Mouse (Mus musculus) MEL (cell line): Measurements from ENCODE around the gene Saa3. TPM values are rescaled to one million over a fixed set of nuclear protein-coding genes. Genes with fewer than 3 reads are reported as not detected.

Experiments
- DNase-seq: peaks from one replicate; pipeline ENCODE4 v3.0.0; 2011; ENCODE audit warnings: low read depth, low spot score
- H3K27ac ChIP-seq: 2 replicates; pipeline ENCODE4 v1.5.1; 2012; ENCODE audit warnings: low read depth, mild to moderate bottlenecking, control low read depth, low read length, moderate library complexity; ENCODE audit not compliant: control insufficient read depth
- H3K27me3 ChIP-seq, 2 experiments: fragments of 150-350 bp in 1 of 2; sonication (generic) in 1 of 2; 2 replicates each; pipeline ENCODE4 v1.6.1; 2012; ENCODE audit warnings: low read length in 2 of 2, mild to moderate bottlenecking in 2 of 2, improper control_type of control experiment in 1 of 2, moderate library complexity in 1 of 2; ENCODE audit not compliant: insufficient read depth in 2 of 2, control insufficient read depth in 1 of 2
- H3K36me3 ChIP-seq, 2 experiments: 2 replicates each; pipeline ENCODE4 v1.6.1; 2012 to 2014; ENCODE audit warnings: low read length in 2 of 2, improper control_type of control experiment in 1 of 2, inconsistent platforms in 1 of 2, mild to moderate bottlenecking in 1 of 2; ENCODE audit not compliant: insufficient read depth in 2 of 2, control insufficient read depth in 1 of 2
- H3K4me1 ChIP-seq, 2 experiments: fragments of 150-350 bp in 1 of 2; sonication (generic) in 1 of 2; 2 replicates each; pipeline ENCODE4 v1.6.1; 2012; ENCODE audit warnings: low read length in 2 of 2, improper control_type of control experiment in 1 of 2, mild to moderate bottlenecking in 1 of 2; ENCODE audit not compliant: insufficient read depth in 2 of 2, control insufficient read depth in 1 of 2
- H3K4me3 ChIP-seq, 2 experiments: fragments of 150-350 bp in 1 of 2; sonication (generic) in 1 of 2; 2 replicates each; pipeline ENCODE4 v1.5.1; 2012; ENCODE audit warnings: low read depth in 2 of 2, low read length in 2 of 2, mild to moderate bottlenecking in 2 of 2, moderate library complexity in 2 of 2, control low read depth in 1 of 2, improper control_type of control experiment in 1 of 2; ENCODE audit not compliant: control insufficient read depth in 1 of 2, insufficient read depth in 1 of 2
- H3K79me2 ChIP-seq: 2 replicates; pipeline ENCODE4 v1.6.1; 2012; ENCODE audit warnings: mild to moderate bottlenecking, low read length, moderate library complexity; ENCODE audit not compliant: control insufficient read depth, poor library complexity, insufficient read depth
- H3K9ac ChIP-seq: 2 replicates; pipeline ENCODE4 v1.6.1; 2012; ENCODE audit warnings: low read depth, mild to moderate bottlenecking, control low read depth, low read length, moderate library complexity; ENCODE audit not compliant: control insufficient read depth, poor library complexity, severe bottlenecking
- H3K9me3 ChIP-seq: fragments of 150-350 bp; sonication (generic); replicated peaks from 2 replicates; pipeline ENCODE4 v1.6.1; 2012; ENCODE audit warnings: mild to moderate bottlenecking, low read length, improper control_type of control experiment, moderate library complexity; ENCODE audit not compliant: insufficient read depth
- CHD1 ChIP-seq: IDR thresholded peaks from 2 replicates; pipeline ENCODE4 v1.6.1; 2012; ENCODE audit warnings: low read depth, mild to moderate bottlenecking, inconsistent platforms, low read length, improper control_type of control experiment
- E2F4 ChIP-seq: IDR thresholded peaks from 2 replicates; pipeline ENCODE4 v1.6.1; 2011; ENCODE audit warnings: low read depth, low read length, improper control_type of control experiment, borderline replicate concordance
- ELF1 ChIP-seq: IDR thresholded peaks from 2 replicates; pipeline ENCODE4 v1.6.1; 2014; ENCODE audit warnings: low read depth, mild to moderate bottlenecking, inconsistent platforms, low read length, improper control_type of control experiment, moderate library complexity
- EP300 ChIP-seq, 2 experiments: IDR thresholded peaks; 2 replicates each; pipeline ENCODE4 v1.6.1; 2011; ENCODE audit warnings: improper control_type of control experiment in 2 of 2, low read length in 2 of 2, low read depth in 1 of 2, mild to moderate bottlenecking in 1 of 2
- GABPA ChIP-seq: IDR thresholded peaks from 2 replicates; pipeline ENCODE4 v1.6.1; 2012; ENCODE audit warnings: low read depth, mild to moderate bottlenecking, inconsistent platforms, low read length, improper control_type of control experiment, moderate library complexity
- GATA1 ChIP-seq: IDR thresholded peaks from 2 replicates; pipeline ENCODE4 v1.6.1; 2011; ENCODE audit warnings: low read depth, low read length, improper control_type of control experiment
- MAFK ChIP-seq: IDR thresholded peaks from 2 replicates; pipeline ENCODE4 v1.6.1; 2011; ENCODE audit warnings: low read depth, mild to moderate bottlenecking, low read length, improper control_type of control experiment, borderline replicate concordance
- MEF2A ChIP-seq: IDR thresholded peaks from 2 replicates; pipeline ENCODE4 v1.6.1; 2014; ENCODE audit warnings: low read depth, mild to moderate bottlenecking, inconsistent platforms, low read length, improper control_type of control experiment; ENCODE audit not compliant: poor library complexity, insufficient replicate concordance, severe bottlenecking; ENCODE audit errors: extremely low read depth
- MXI1 ChIP-seq: IDR thresholded peaks from 2 replicates; pipeline ENCODE4 v1.6.1; 2011; ENCODE audit warnings: mild to moderate bottlenecking, low read depth, low read length, improper control_type of control experiment
- MYC ChIP-seq: IDR thresholded peaks from 2 replicates; pipeline ENCODE4 v1.6.1; 2011; ENCODE audit warnings: low read depth, mild to moderate bottlenecking, low read length, improper control_type of control experiment, moderate library complexity
- NELFE ChIP-seq: IDR thresholded peaks from 2 replicates; pipeline ENCODE4 v1.6.1; 2011; ENCODE audit warnings: low read depth, low read length, improper control_type of control experiment
- NRF1 ChIP-seq: IDR thresholded peaks from 2 replicates; pipeline ENCODE4 v1.6.1; 2014; ENCODE audit warnings: low read depth, mild to moderate bottlenecking, inconsistent platforms, low read length, improper control_type of control experiment, moderate library complexity; ENCODE audit not compliant: poor library complexity, insufficient read depth, severe bottlenecking
- POLR2AphosphoS2 ChIP-seq: IDR thresholded peaks from 2 replicates; pipeline ENCODE4 v1.6.1; 2011; ENCODE audit warnings: low read length, improper control_type of control experiment
- POLR2AphosphoS5 ChIP-seq: IDR thresholded peaks from 2 replicates; pipeline ENCODE4 v1.6.1; 2012; ENCODE audit warnings: low read depth, borderline replicate concordance, mild to moderate bottlenecking, inconsistent platforms, low read length, moderate library complexity, mixed read lengths
- SMC3 ChIP-seq: IDR thresholded peaks from 2 replicates; pipeline ENCODE4 v1.6.1; 2011; ENCODE audit warnings: low read depth, low read length, improper control_type of control experiment
- TCF12 ChIP-seq: IDR thresholded peaks from 2 replicates; pipeline ENCODE4 v1.6.1; 2014; ENCODE audit warnings: low read depth, mild to moderate bottlenecking, inconsistent platforms, low read length, improper control_type of control experiment, moderate library complexity
- UBTF ChIP-seq: IDR thresholded peaks from 2 replicates; pipeline ENCODE4 v1.6.1; 2012; ENCODE audit warnings: low read depth, mild to moderate bottlenecking, inconsistent platforms, low read length, improper control_type of control experiment, moderate library complexity, borderline replicate concordance; ENCODE audit not compliant: insufficient read depth
- USF2 ChIP-seq, 2 experiments: IDR thresholded peaks; 2 replicates each; pipeline ENCODE4 v1.6.1; 2011 to 2012; ENCODE audit warnings: improper control_type of control experiment in 2 of 2, low read length in 2 of 2, borderline replicate concordance in 1 of 2, inconsistent platforms in 1 of 2, low read depth in 1 of 2, mild to moderate bottlenecking in 1 of 2; ENCODE audit not compliant: insufficient read depth in 1 of 2
- ZC3H11A ChIP-seq: IDR thresholded peaks from 2 replicates; pipeline ENCODE4 v1.6.1; 2012; ENCODE audit warnings: low read depth, mild to moderate bottlenecking, inconsistent platforms, low read length, improper control_type of control experiment
- ZKSCAN1 ChIP-seq: IDR thresholded peaks from 2 replicates; pipeline ENCODE4 v1.6.1; 2012; ENCODE audit warnings: low read depth, mild to moderate bottlenecking, inconsistent platforms, low read length, improper control_type of control experiment, moderate library complexity
- ZNF384 ChIP-seq: IDR thresholded peaks from 2 replicates; pipeline ENCODE4 v1.6.1; 2012; ENCODE audit warnings: low read depth, mild to moderate bottlenecking, inconsistent platforms, low read length, improper control_type of control experiment
- polyA plus RNA-seq, 2 experiments: library from polyadenylated mRNA; stranded (reverse) in 1 of 2; unstranded in 1 of 2; fragments of >175 nt in 1 of 2; fragments of >200 nt in 1 of 2; gene quantifications; 2 replicates each; pipeline versions ENCODE4 v1.2.1 to v1.2.4; 2012; ENCODE audit warnings: low replicate concordance in 2 of 2, low read depth in 1 of 2; ENCODE audit not compliant: insufficient read length in 2 of 2, insufficient read depth in 1 of 2, missing spikeins in 1 of 2
- total RNA-seq: library from RNA; depleted of rRNA; stranded (reverse); fragments of 300-350 nt; gene quantifications from 2 replicates; pipeline ENCODE4 v1.2.3, GENCODE M21; 2012

Gene Saa3
- total and polyA plus RNA-seq, 3 experiments = 1.3 to 1.7 TPM; not detected in 1

- Histone ChIP-seq H3K36me3 (no peaks in the 10 kb centered on the region), H3K4me1 (no peaks in the 10 kb centered on the region), H3K79me2 (no peaks in the 10 kb centered on the region), H3K4me3 (no peak within 1 kb of the TSS), H3K27ac (no peak within 1 kb of the TSS), H3K27me3 (peaks cover 0 to 2% of the 10 kb centered on the region in 2 experiments; a peak in 1 of 4 replicates), H3K9ac (no peak within 1 kb of the TSS), H3K9me3 (no peaks in the 10 kb centered on the region)
- TF ChIP-seq POLR2AphosphoS2 (no peak), MAFK (no peak), E2F4 (no peak), EP300 (IDR thresholded peaks at IDR 0.05; ENCODE audit: low read depth in 1 of 2, low read length in 2 of 2) (no peak), ZKSCAN1 (no peak), ZC3H11A (no peak), MYC (no peak), UBTF (no peak), TCF12 (no peak), MEF2A (no peak), POLR2AphosphoS5 (no peak), MXI1 (no peak), NRF1 (no peak), ZNF384 (no peak), GABPA (no peak), GATA1 (no peak), NELFE (no peak), USF2 (IDR thresholded peaks at IDR 0.05; ENCODE audit: borderline replicate concordance in 1 of 2, insufficient read depth in 1 of 2, low read depth in 1 of 2, low read length in 2 of 2) (no peak), SMC3 (no peak), CHD1 (no peak)
- no peak for DNase-seq
Measured at GRCm38 (mm10) chr7:46732458-46732857, 17.0 kb upstream of the Saa3 start, which contains the start of gene Saa4. TSS of gene Saa4 (minus strand) at chr7:46732603.

GRCm38 (mm10) chr7:46727584-46727983 is 12.1 kb upstream of the Saa3 start:
- H3K27me3 ChIP-seq = peaks cover 0 to 4% of the 10 kb centered on the region in 2 experiments; a peak in 3 of 4 replicates
- no peak overlapping the region for H3K4me3 ChIP-seq
- no peak overlapping the region for H3K27ac ChIP-seq
- no peaks in the 10 kb centered on the region for H3K9me3 ChIP-seq
- no peaks in the 10 kb centered on the region for H3K79me2 ChIP-seq
- DNase-seq = no peak
- no peaks in the 10 kb centered on the region for H3K36me3 ChIP-seq
- peaks cover 0 to 9% of the 10 kb centered on the region in 2 experiments; a peak in 2 of 4 replicates for H3K4me1 ChIP-seq
- TF ChIP-seq ZKSCAN1 = no peak
- no peak for TF ChIP-seq ELF1
- H3K9ac ChIP-seq = no peak overlapping the region
